Mouse (Mus musculus) liver, embryonic 13.5 days (tissue): ENCODE results near the gene Cby3. TPM values are rescaled to one million over a fixed set of nuclear protein-coding genes. Genes with fewer than 3 reads are reported as not detected.

Source experiments
- microRNA counts: library from miRNA; unstranded; fragments of <30 nt; microRNA quantifications from one replicate; lab custom pipeline; 2016
- microRNA-seq: library from miRNA; unstranded; fragments of <30 nt; microRNA quantifications from one replicate; pipeline ENCODE4, GENCODE M21; 2016
- polyA plus RNA-seq: library from polyadenylated mRNA; unstranded; fragments of >200 nt; fragmentation: Nextera tagmentation; extraction: Ambion mirVana; gene quantifications from 2 replicates; pipeline ENCODE4 v1.2.1, GENCODE M21; 2015

Gene Cby3
- polyA plus RNA-seq, 1 experiment from 2014 or later, result not detected

MicroRNAs within 50 kb of the gene (microRNA counts, 519-probe panel; counts per million panel counts)
- 4,635 counts per million, percentile 44 among the panel's probes with 10 or more counts for microRNA mmu-miR-804 (lab: Ali Mortazavi, UCI)

Small RNA genes within 50 kb of the gene (microRNA-seq; reads per million reads assigned to microRNA genes)
- not detected for gene Mir804

Other genes starting within 250 kb of the Cby3 start
- gene Tbc1d9b, start 223.1 kb upstream of the Cby3 start, polyA plus RNA-seq, result 10.9 and 13.7 TPM in 2 replicates
- 8.1 and 8.5 TPM in 2 replicates for gene Mrnip, start 180.0 kb upstream of the Cby3 start, polyA plus RNA-seq
- gene Sqstm1, start 143.6 kb upstream of the Cby3 start, polyA plus RNA-seq, result 132 and 133 TPM in 2 replicates
- 11.4 and 12.1 TPM in 2 replicates for gene Mgat4b, start 143.6 kb upstream of the Cby3 start, polyA plus RNA-seq
- gene Ltc4s, start 115.8 kb upstream of the Cby3 start, polyA plus RNA-seq, result 0.49 and 0.99 TPM in 2 replicates
- gene Maml1, start 62.2 kb upstream of the Cby3 start, polyA plus RNA-seq, result 1.2 and 1.4 TPM in 2 replicates
- gene Canx, start 28.8 kb upstream of the Cby3 start, polyA plus RNA-seq, result 213 and 261 TPM in 2 replicates
- 124 and 144 TPM in 2 replicates for gene Hnrnph1, start 22.5 kb downstream of the Cby3 start, polyA plus RNA-seq
- gene Rufy1, start 76.7 kb downstream of the Cby3 start, polyA plus RNA-seq, result 8.2 and 9.8 TPM in 2 replicates
- gene Adamts2, start 247.6 kb downstream of the Cby3 start, polyA plus RNA-seq, result 1.4 and 1.6 TPM in 2 replicates